Mouse (Mus musculus): ENCODE measurements around the gene Lrrc52. TPM values are rescaled to one million over a fixed set of nuclear protein-coding genes. Genes with fewer than 3 reads are reported as not detected.

Lrrc52 gene
- 0.11 and 0.33 TPM in 2 replicates for polyA plus RNA-seq (2015; fragmentation: Nextera tagmentation; extraction: Ambion mirVana)

GRCm38 (mm10) chr1:167466765-167467426, at the start of gene Lrrc52:
Lrrc52 (minus strand) TSS chr1:167466780.

Other genes with a start within 250 kb of the Lrrc52 start
- gene Uck2, start 181.5 kb downstream of the Lrrc52 start, polyA plus RNA-seq (2015; fragmentation: Nextera tagmentation; extraction: Ambion mirVana): 19.7 and 21.0 TPM in 2 replicates
- 55.0 and 64.7 TPM in 2 replicates for gene Tmco1, start 158.4 kb downstream of the Lrrc52 start, polyA plus RNA-seq (2015; fragmentation: Nextera tagmentation; extraction: Ambion mirVana)
- gene Aldh9a1, start 116.8 kb downstream of the Lrrc52 start, polyA plus RNA-seq (2015; fragmentation: Nextera tagmentation; extraction: Ambion mirVana): 19.1 and 24.8 TPM in 2 replicates
- 81.0 and 95.5 TPM in 2 replicates for gene Mgst3, start 72.9 kb downstream of the Lrrc52 start, polyA plus RNA-seq (2015; fragmentation: Nextera tagmentation; extraction: Ambion mirVana)
- gene Rxrg, start 131.6 kb upstream of the Lrrc52 start, polyA plus RNA-seq (2015; fragmentation: Nextera tagmentation; extraction: Ambion mirVana): 54.2 and 62.1 TPM in 2 replicates
- 0.30 and 0.37 TPM in 2 replicates for gene Lmx1a, start 222.5 kb upstream of the Lrrc52 start, polyA plus RNA-seq (2015; fragmentation: Nextera tagmentation; extraction: Ambion mirVana)

Data from skeletal muscle tissue, postnatal 0 days (tissue).